ENCODE assay signal across 30 mouse cellular contexts in genomic region chr13:95009261-95009660, GRCm38 (mm10). TPM values are rescaled to one million over a fixed set of nuclear protein-coding genes. Genes with fewer than 3 reads are reported as not detected.
A peak's percentile ranks its signal among the peaks of the same experiment; 100 is the strongest.
DNase-seq lines count a peak whose midpoint lies in the region; ATAC-seq and TF ChIP-seq lines count a peak whose summit lies in the region.
"Had no signal": no experiment of that assay in that cellular context is flagged by ENCODE, and none has a peak within 500 bp of the region (broad histone marks: within the 10 kb centered on the region; RNA-seq: fewer than 3 reads in every experiment).

No protein-coding gene starts in this region.

- no peak overlapping the region for H3K4me3 ChIP-seq in layer of hippocampus, adult 2 months
- H3K4me3 ChIP-seq in stomach, postnatal 0 days (ENCODE audit: low read depth, low read length) = no peak overlapping the region
- H3K4me3 ChIP-seq in thymus, adult 2 months (ENCODE audit: control insufficient read depth, insufficient read depth, low read length) = no peak overlapping the region
- H3K4me3 ChIP-seq: embryonic facial prominence, embryonic 13.5 days; embryonic facial prominence, embryonic 15.5 days; erythroblast, embryonic 14.5 days; forebrain, embryonic 10.5 days; forebrain, embryonic 12.5 days had no signal

- H3K27me3 ChIP-seq in stomach, postnatal 0 days (ENCODE audit: control insufficient read depth, insufficient read depth, low read length) = no peaks in the 10 kb centered on the region
- no peaks in the 10 kb centered on the region for H3K27me3 ChIP-seq in thymus, adult 2 months (ENCODE audit: control insufficient read depth, insufficient read depth, low read length)
- H3K27me3 ChIP-seq: CH12.LX; embryonic facial prominence, embryonic 13.5 days; embryonic facial prominence, embryonic 15.5 days; forebrain, embryonic 12.5 days; Patski had no signal

- no peak for DNase-seq in frontal cortex, postnatal 10 days (ENCODE audit: low spot score in 2 of 2)
- peak; percentile 48 for DNase-seq in layer of hippocampus, adult 11-12 months (ENCODE audit: low spot score)
- DNase-seq in layer of hippocampus, adult 9-10 months (ENCODE audit: low spot score) = no peak
- DNase-seq in layer of hippocampus, adult 2 months (ENCODE audit: low spot score in 2 of 2) = peak; percentile 55 to 58
- peak; percentile 80 for DNase-seq in layer of hippocampus, adult 9-11 months
- no peak for DNase-seq in stomach, postnatal 0 days (ENCODE audit: low spot score)
- no peak for DNase-seq in thymus, adult 2 months
- DNase-seq: adrenal gland, adult 8-10 months; adrenal gland, postnatal 14 days; adrenal gland, postnatal 36 days; B cell, adult 2 months; cerebellum, adult 11-12 months; cerebellum, adult 2 months; cerebellum, adult 9-10 months; cerebellum, postnatal 10 days; cerebellum, postnatal 36 days; embryo, embryonic 11 days had no signal

- no peak overlapping the region for H3K4me2 ChIP-seq in stomach, postnatal 0 days (replicated peaks; ENCODE audit: low read depth)
- H3K4me2 ChIP-seq: embryonic facial prominence, embryonic 13.5 days; embryonic facial prominence, embryonic 15.5 days; forebrain, embryonic 12.5 days had no signal

- TF ChIP-seq POLR2A in thymus, adult 2 months (IDR thresholded peaks at IDR 0.05; ENCODE audit: control insufficient read depth, extremely low read depth, insufficient read depth, low read length, poor library complexity) = no peak

- H3K9me3 ChIP-seq in stomach, postnatal 0 days (ENCODE audit: control insufficient read depth, low read length) = no peaks in the 10 kb centered on the region
- H3K9me3 ChIP-seq: embryonic facial prominence, embryonic 13.5 days; embryonic facial prominence, embryonic 15.5 days; forebrain, embryonic 10.5 days; forebrain, embryonic 12.5 days; G1E had no signal

- WGBS in stomach, postnatal 0 days = 87% methylated on average over 7 of the region's 7 CpGs
- WGBS in thymus, adult 2 months = 85% methylated on average over 7 of the region's 7 CpGs

- no peak for TF ChIP-seq EP300 in stomach, postnatal 0 days (optimal IDR thresholded peaks at IDR 0.05)

- H3K9ac ChIP-seq in stomach, postnatal 0 days (ENCODE audit: low read length) = no peak overlapping the region
- H3K9ac ChIP-seq: embryonic facial prominence, embryonic 13.5 days; embryonic facial prominence, embryonic 15.5 days; forebrain, embryonic 12.5 days had no signal

- H3K4me1 ChIP-seq in stomach, postnatal 0 days (replicated peaks; ENCODE audit: control insufficient read depth, insufficient read depth) = no peaks in the 10 kb centered on the region
- no peaks in the 10 kb centered on the region for H3K4me1 ChIP-seq in thymus, adult 2 months (replicated peaks; ENCODE audit: control insufficient read depth, insufficient read depth, low read length)
- H3K4me1 ChIP-seq: embryonic facial prominence, embryonic 13.5 days; embryonic facial prominence, embryonic 15.5 days; forebrain, embryonic 10.5 days; forebrain, embryonic 12.5 days had no signal

- H3K27ac ChIP-seq in layer of hippocampus, adult 2 months = peak overlapping the region; percentile 51; the same call in 1 of the 2 replicates
- no peak overlapping the region for H3K27ac ChIP-seq in stomach, postnatal 0 days (replicated peaks)
- H3K27ac ChIP-seq in thymus, adult 2 months (ENCODE audit: control insufficient read depth, insufficient read depth, low read length) = no peak overlapping the region
- H3K27ac ChIP-seq: embryonic facial prominence, embryonic 13.5 days; embryonic facial prominence, embryonic 15.5 days; forebrain, embryonic 10.5 days; forebrain, embryonic 12.5 days had no signal

- peak; percentile 76 for ATAC-seq in frontal cortex, adult (ENCODE audit: low TSS enrichment)
- no peak for ATAC-seq in stomach, postnatal 0 days (ENCODE audit: low FRiP score, low TSS enrichment)
- ATAC-seq: activated CD4-positive, CD25-positive, alpha-beta regulatory T cell, adult 4 months; CD4-positive, CD25-positive, alpha-beta regulatory T cell, adult 4 months; forebrain, embryonic 14.5 days; forebrain, embryonic 16.5 days; Patski had no signal

- TF ChIP-seq CTCF in layer of hippocampus, adult 2 months (conservative IDR thresholded peaks at IDR 0.05) = no peak
- no peak for TF ChIP-seq CTCF in stomach, postnatal 0 days (IDR thresholded peaks at IDR 0.05; ENCODE audit: low read depth)
- no peak for TF ChIP-seq CTCF in thymus, adult 2 months (IDR thresholded peaks at IDR 0.05; ENCODE audit: borderline replicate concordance, control insufficient read depth, extremely low read depth, insufficient read depth, low read length, poor library complexity)

- H3K36me3 ChIP-seq in stomach, postnatal 0 days (ENCODE audit: control insufficient read depth, insufficient read depth, low read length) = peaks cover 7% of the 10 kb centered on the region; the same call in 1 of the 2 replicates
- H3K36me3 ChIP-seq in thymus, adult 2 months (ENCODE audit: control insufficient read depth, insufficient read depth, low read length) = no peaks in the 10 kb centered on the region; the same call in 1 of the 2 replicates
- H3K36me3 ChIP-seq: forebrain, embryonic 10.5 days had no signal

RNA-seq across cellular contexts. Expression of gene Wdr41, which starts 33.1 kb away (rescaled TPM):
- total RNA-seq in layer of hippocampus, adult 2 months (2021) = 10 to 100 TPM; 22.8 to 23.2 TPM
- 17.0 and 17.2 TPM in 2 replicates for polyA plus RNA-seq in stomach, postnatal 0 days (2015; fragmentation: Nextera tagmentation; extraction: Ambion mirVana)
- polyA plus RNA-seq in thymus, adult 2 months (2012; rRNA removed) = 12.2 and 12.7 TPM in 2 replicates

Comparison
In these comparisons a context has a peak if more than half of its experiments do, and no peak if none do; other contexts are left out.
1. DNase-seq: peak in layer of hippocampus, adult 11-12 months (single experiment), layer of hippocampus, adult 2 months (2 of 2) and layer of hippocampus, adult 9-11 months (single experiment); none in frontal cortex, postnatal 10 days (0 of 2), layer of hippocampus, adult 9-10 months (single experiment), stomach, postnatal 0 days (single experiment) and thymus, adult 2 months (single experiment).